Mouse (Mus musculus): ENCODE results near the gene Nek6. TPM values are rescaled to one million over a fixed set of nuclear protein-coding genes. Genes with fewer than 3 reads are reported as not detected.

The Nek6 gene
- polyA plus RNA-seq, 1 experiment from 2014 or later = 111 TPM

DNA sequence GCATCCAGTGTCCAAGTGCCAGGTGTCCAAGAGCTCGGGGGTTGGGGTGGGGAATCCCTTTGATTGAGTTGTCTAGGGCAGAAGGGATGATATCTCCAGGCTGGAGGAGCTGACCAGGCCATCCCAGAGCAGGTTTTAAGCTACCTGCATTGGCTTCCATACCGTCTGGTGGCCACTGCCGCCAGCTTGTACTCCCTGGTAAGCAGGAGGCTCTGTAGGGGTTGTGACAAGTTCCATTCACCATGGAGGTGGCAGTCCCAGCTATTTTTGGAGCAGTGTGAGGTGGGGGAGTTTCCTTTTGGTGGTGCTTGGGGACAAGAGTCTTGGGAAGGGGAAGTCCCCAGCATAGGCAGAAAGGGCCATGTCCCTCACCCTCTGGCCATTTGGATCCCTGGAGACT is 29.7 kb downstream of the Nek6 start:
- 71% methylated on average over 3 of the region's 3 CpGs for WGBS
- Histone ChIP-seq H3K27ac (ENCODE audit: low read length) (no peak overlapping the region), H3K27me3 (ENCODE audit: control insufficient read depth, insufficient read depth, low read length) (no peaks in the 10 kb centered on the region), H3K4me2 (ENCODE audit: low read depth, low read length) (no peak overlapping the region), H3K36me3 (ENCODE audit: control insufficient read depth, insufficient read depth, low read length) (no peaks in the 10 kb centered on the region), H3K9me3 (replicated peaks; ENCODE audit: control insufficient read depth, low read length) (no peaks in the 10 kb centered on the region), H3K9ac (ENCODE audit: low read length) (no peak overlapping the region), H3K4me3 (replicated peaks; ENCODE audit: low read length) (no peak overlapping the region), H3K4me1 (ENCODE audit: control insufficient read depth, insufficient read depth, low read length) (peaks cover 46% of the 10 kb centered on the region)
- ATAC-seq (ENCODE audit: insufficient read depth, low FRiP score) = no peak

DNA sequence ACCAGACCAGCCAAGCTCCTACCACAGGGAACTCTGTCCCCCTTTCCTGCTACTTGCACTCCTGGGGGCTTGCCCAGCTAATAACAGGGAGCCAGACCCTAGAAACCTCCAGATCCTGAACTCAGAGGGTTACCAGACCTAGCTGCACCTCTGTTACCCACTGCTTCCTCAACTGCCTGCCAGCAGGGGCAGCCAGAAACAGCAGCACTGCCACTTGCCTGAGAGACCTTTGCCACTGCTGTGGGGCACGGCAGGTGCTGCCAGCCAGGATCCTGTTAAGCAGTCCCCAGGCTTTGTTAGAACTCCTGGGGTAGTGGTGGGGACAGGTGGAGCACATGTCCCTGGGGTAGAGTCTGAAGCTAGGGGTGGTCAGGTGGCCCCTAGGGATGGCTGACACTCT is 30.1 kb downstream of the Nek6 start:
- peaks cover 47% of the 10 kb centered on the region for H3K4me1 ChIP-seq (ENCODE audit: control insufficient read depth, insufficient read depth, low read length)
- ATAC-seq (ENCODE audit: insufficient read depth, low FRiP score) = no peak

DNA sequence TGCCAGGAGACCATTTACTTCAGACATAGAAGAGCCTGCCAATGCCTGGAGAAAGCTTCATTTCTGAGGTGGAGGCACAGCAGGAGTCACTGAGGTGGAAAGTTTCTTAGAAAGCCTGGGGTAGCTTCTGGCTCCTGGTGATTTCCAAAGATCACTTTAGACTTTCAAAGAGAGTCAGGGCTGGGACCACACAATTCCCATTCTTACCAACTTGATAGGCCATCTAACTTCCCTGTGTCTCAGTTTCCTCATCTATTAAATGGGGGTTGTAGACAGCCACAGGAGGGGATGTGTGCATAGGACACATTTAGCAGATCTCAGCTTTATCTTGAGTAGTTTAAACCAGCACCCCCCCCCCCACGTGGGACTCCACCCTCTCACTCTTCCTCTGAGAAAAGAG is 30.9 kb downstream of the Nek6 start:
- ATAC-seq (ENCODE audit: insufficient read depth, low FRiP score) = no peak
- no peaks in the 10 kb centered on the region for H3K36me3 ChIP-seq (ENCODE audit: control insufficient read depth, insufficient read depth, low read length)
- H3K9ac ChIP-seq (ENCODE audit: low read length) = no peak overlapping the region
- no peak overlapping the region for H3K4me3 ChIP-seq (replicated peaks; ENCODE audit: low read length)
- 20% methylated on average over 1 of the region's 1 CpGs for WGBS
- peaks cover 43% of the 10 kb centered on the region for H3K4me1 ChIP-seq (ENCODE audit: control insufficient read depth, insufficient read depth, low read length)
- H3K9me3 ChIP-seq (replicated peaks; ENCODE audit: control insufficient read depth, low read length) = no peaks in the 10 kb centered on the region
- H3K4me2 ChIP-seq (ENCODE audit: low read depth, low read length) = no peak overlapping the region
- H3K27ac ChIP-seq (ENCODE audit: low read length) = no peak overlapping the region
- no peaks in the 10 kb centered on the region for H3K27me3 ChIP-seq (ENCODE audit: control insufficient read depth, insufficient read depth, low read length)

More for the DNA sequence above, 30.1 kb downstream of the Nek6 start:
- no peak overlapping the region for H3K4me3 ChIP-seq (replicated peaks; ENCODE audit: low read length)
- 75% methylated on average over 1 of the region's 1 CpGs for WGBS
- H3K27ac ChIP-seq (ENCODE audit: low read length) = no peak overlapping the region
- H3K9ac ChIP-seq (ENCODE audit: low read length) = no peak overlapping the region
- no peak overlapping the region for H3K4me2 ChIP-seq (ENCODE audit: low read depth, low read length)
- H3K36me3 ChIP-seq (ENCODE audit: control insufficient read depth, insufficient read depth, low read length) = no peaks in the 10 kb centered on the region
- no peaks in the 10 kb centered on the region for H3K9me3 ChIP-seq (replicated peaks; ENCODE audit: control insufficient read depth, low read length)
- H3K27me3 ChIP-seq (ENCODE audit: control insufficient read depth, insufficient read depth, low read length) = no peaks in the 10 kb centered on the region

DNA sequence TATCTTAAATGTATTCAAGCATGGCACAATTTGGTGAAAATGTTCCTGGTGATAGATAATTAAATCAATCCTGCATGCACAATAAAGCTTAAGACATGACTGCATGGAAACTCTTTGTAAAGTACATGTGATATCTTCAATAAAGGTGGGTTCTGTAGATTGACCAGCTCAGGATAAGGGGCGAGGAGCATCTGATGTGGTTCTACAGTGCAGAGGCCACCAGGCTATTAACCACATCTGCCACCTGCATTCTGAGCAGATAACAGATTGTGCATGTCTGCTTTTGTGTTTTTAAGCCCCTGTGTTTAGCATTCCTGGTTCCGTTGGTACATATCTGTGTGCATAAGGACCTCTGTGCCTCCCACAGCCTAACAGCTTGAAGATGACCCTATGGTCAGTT is 31.7 kb downstream of the Nek6 start:
- Histone ChIP-seq H3K27me3 (ENCODE audit: control insufficient read depth, insufficient read depth, low read length) (no peaks in the 10 kb centered on the region), H3K4me3 (replicated peaks; ENCODE audit: low read length) (no peak overlapping the region), H3K27ac (ENCODE audit: low read length) (no peak overlapping the region), H3K9ac (ENCODE audit: low read length) (no peak overlapping the region), H3K4me1 (ENCODE audit: control insufficient read depth, insufficient read depth, low read length) (peaks cover 40% of the 10 kb centered on the region), H3K4me2 (ENCODE audit: low read depth, low read length) (no peak overlapping the region), H3K9me3 (replicated peaks; ENCODE audit: control insufficient read depth, low read length) (no peaks in the 10 kb centered on the region), H3K36me3 (ENCODE audit: control insufficient read depth, insufficient read depth, low read length) (no peaks in the 10 kb centered on the region)
- no peak for ATAC-seq (ENCODE audit: insufficient read depth, low FRiP score)
- WGBS = 72% methylated on average over 2 of the region's 2 CpGs

DNA sequence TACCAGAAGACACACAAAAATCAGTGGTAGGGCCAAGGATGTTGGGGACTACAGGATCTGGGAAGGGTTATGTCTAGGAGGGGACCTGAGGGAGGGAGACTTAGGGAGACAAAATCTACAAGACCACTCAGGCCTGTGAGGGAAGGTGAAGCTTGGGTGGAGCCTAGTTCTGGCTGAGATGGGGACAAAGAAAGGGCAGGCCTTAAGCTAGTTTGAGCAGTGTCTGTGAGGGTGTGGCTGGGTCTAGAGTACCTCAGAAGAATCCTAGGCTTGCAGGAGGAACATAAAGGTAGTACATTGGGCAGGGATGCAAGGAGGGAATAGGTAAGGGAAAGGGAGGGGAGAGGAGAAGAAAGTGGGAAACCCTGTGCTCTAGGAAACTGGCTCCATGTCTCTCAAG is 32.9 kb downstream of the Nek6 start:
- Histone ChIP-seq H3K36me3 (ENCODE audit: control insufficient read depth, insufficient read depth, low read length) (no peaks in the 10 kb centered on the region), H3K4me2 (ENCODE audit: low read depth, low read length) (no peak overlapping the region), H3K27me3 (ENCODE audit: control insufficient read depth, insufficient read depth, low read length) (no peaks in the 10 kb centered on the region), H3K9ac (ENCODE audit: low read length) (no peak overlapping the region), H3K4me3 (replicated peaks; ENCODE audit: low read length) (no peak overlapping the region), H3K4me1 (ENCODE audit: control insufficient read depth, insufficient read depth, low read length) (peaks cover 40% of the 10 kb centered on the region), H3K9me3 (replicated peaks; ENCODE audit: control insufficient read depth, low read length) (no peaks in the 10 kb centered on the region), H3K27ac (ENCODE audit: low read length) (no peak overlapping the region; the same call in 1 of the 2 replicates)
- no peak for ATAC-seq (ENCODE audit: insufficient read depth, low FRiP score)

DNA sequence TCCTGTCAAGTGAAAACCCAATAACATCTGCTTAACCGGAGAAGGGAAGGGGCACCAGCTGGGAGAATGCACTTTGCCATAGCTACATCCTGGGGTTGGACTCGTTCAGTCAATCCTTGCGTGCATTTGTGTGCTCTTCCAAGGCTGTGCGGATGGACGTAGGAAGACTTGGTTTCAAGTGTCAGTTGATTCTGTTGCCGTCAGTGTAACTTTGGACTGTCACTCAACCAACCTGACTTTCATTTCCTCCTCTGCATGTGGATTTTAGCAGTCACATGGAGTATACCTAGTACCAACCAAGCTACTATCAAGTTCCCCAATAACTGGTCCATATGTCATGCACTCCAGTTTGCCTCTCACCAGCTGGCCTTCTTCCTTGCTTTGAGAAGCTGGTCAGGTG is 33.5 kb downstream of the Nek6 start:
- Histone ChIP-seq H3K36me3 (ENCODE audit: control insufficient read depth, insufficient read depth, low read length) (no peaks in the 10 kb centered on the region), H3K4me3 (replicated peaks; ENCODE audit: low read length) (no peak overlapping the region), H3K9ac (ENCODE audit: low read length) (no peak overlapping the region), H3K27me3 (ENCODE audit: control insufficient read depth, insufficient read depth, low read length) (no peaks in the 10 kb centered on the region), H3K4me2 (ENCODE audit: low read depth, low read length) (no peak overlapping the region), H3K9me3 (replicated peaks; ENCODE audit: control insufficient read depth, low read length) (no peaks in the 10 kb centered on the region), H3K4me1 (ENCODE audit: control insufficient read depth, insufficient read depth, low read length) (peaks cover 38% of the 10 kb centered on the region), H3K27ac (ENCODE audit: low read length) (no peak overlapping the region)
- no peak for ATAC-seq (ENCODE audit: insufficient read depth, low FRiP score)
- WGBS = 60% methylated on average over 6 of the region's 6 CpGs

DNA sequence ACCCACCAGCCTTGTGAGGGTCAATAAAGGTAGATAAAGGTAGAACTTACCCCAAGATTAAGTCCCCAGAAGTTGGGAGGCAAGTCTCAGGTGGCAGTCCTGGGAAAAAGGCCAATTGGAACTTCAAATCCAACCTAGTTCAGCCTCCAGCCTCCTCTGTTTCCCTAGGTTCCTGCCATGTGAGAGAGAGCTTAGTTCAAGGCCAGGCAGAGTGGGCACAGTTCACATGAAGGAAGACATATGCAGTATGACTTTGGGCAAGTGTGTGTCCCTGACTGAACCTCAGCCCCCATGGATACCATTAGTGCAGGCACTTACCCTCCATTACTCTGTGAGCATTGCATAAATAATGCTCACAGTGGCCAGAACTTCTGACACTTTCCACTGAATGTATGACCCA is 34.3 kb downstream of the Nek6 start:
- no peaks in the 10 kb centered on the region for H3K27me3 ChIP-seq (ENCODE audit: control insufficient read depth, insufficient read depth, low read length)
- no peaks in the 10 kb centered on the region for H3K36me3 ChIP-seq (ENCODE audit: control insufficient read depth, insufficient read depth, low read length)
- H3K4me3 ChIP-seq (replicated peaks; ENCODE audit: low read length) = no peak overlapping the region
- H3K4me2 ChIP-seq (ENCODE audit: low read depth, low read length) = no peak overlapping the region
- 0 out of 2 replicates have a peak overlapping the region, but pooled peaks have one; percentile 1 for H3K27ac ChIP-seq (ENCODE audit: low read length)
- H3K4me1 ChIP-seq (ENCODE audit: control insufficient read depth, insufficient read depth, low read length) = peaks cover 38% of the 10 kb centered on the region
- H3K9me3 ChIP-seq (replicated peaks; ENCODE audit: control insufficient read depth, low read length) = no peaks in the 10 kb centered on the region
- H3K9ac ChIP-seq (ENCODE audit: low read length) = no peak overlapping the region
- no peak for ATAC-seq (ENCODE audit: insufficient read depth, low FRiP score)

DNA sequence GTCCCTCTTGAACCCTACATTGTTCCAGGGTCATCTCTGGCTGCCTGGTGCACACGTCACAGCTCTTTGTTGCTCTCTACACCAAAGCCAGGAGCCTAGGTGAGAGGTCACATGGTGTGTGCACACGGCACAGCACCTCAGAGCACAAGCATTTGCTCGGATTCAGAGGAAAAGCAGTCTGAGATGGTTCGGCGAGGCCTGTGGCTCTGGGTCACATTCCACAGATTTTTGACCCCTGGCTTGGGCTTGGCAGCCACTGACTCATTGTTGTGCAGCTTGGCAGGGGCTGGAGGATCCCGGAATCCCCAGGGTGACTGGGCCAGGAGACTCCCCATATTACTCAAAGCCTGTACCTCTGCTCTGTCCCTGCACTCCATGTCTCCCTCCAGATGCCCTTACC is 34.8 kb downstream of the Nek6 start:
- peak; percentile 44 for ATAC-seq (ENCODE audit: insufficient read depth, low FRiP score)

DNA sequence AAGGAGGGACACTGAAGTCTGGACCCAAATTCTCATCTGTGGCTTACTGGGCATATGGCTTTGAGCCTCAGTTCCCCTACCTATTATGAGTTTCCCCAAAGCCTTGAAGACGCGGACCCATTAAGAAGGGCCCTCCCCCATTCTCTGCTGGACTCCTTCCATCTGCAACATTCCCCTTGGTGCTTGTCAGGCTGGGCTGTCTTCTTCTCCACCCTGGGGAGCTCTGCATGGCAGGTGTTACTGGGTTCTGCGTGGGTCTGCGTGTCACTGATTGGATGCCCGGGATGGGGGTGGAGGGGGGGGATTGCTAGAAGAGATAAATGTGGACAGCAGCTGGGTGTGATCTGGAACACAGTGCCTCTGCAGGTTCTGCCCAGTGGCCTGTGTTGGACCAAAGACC is 35.3 kb downstream of the Nek6 start:
- H3K9me3 ChIP-seq (replicated peaks; ENCODE audit: control insufficient read depth, low read length) = no peaks in the 10 kb centered on the region
- no peak overlapping the region for H3K9ac ChIP-seq (ENCODE audit: low read length)
- 61% methylated on average over 5 of the region's 5 CpGs for WGBS
- peaks cover 38% of the 10 kb centered on the region for H3K4me1 ChIP-seq (ENCODE audit: control insufficient read depth, insufficient read depth, low read length)
- H3K4me2 ChIP-seq (ENCODE audit: low read depth, low read length) = no peak overlapping the region
- ATAC-seq (ENCODE audit: insufficient read depth, low FRiP score) = no peak
- peak overlapping the region; percentile 36; the same call in 1 of the 2 replicates for H3K27ac ChIP-seq (ENCODE audit: low read length)
- no peaks in the 10 kb centered on the region for H3K36me3 ChIP-seq (ENCODE audit: control insufficient read depth, insufficient read depth, low read length)
- no peaks in the 10 kb centered on the region for H3K27me3 ChIP-seq (ENCODE audit: control insufficient read depth, insufficient read depth, low read length)
- no peak overlapping the region for H3K4me3 ChIP-seq (replicated peaks; ENCODE audit: low read length)

More for the DNA sequence above, 34.8 kb downstream of the Nek6 start:
- Histone ChIP-seq H3K9me3 (replicated peaks; ENCODE audit: control insufficient read depth, low read length) (no peaks in the 10 kb centered on the region), H3K4me3 (replicated peaks; ENCODE audit: low read length) (no peak overlapping the region), H3K27me3 (ENCODE audit: control insufficient read depth, insufficient read depth, low read length) (no peaks in the 10 kb centered on the region), H3K4me1 (ENCODE audit: control insufficient read depth, insufficient read depth, low read length) (peaks cover 38% of the 10 kb centered on the region), H3K4me2 (ENCODE audit: low read depth, low read length) (no peak overlapping the region), H3K9ac (ENCODE audit: low read length) (no peak overlapping the region), H3K36me3 (ENCODE audit: control insufficient read depth, insufficient read depth, low read length) (no peaks in the 10 kb centered on the region), H3K27ac (ENCODE audit: low read length) (peak overlapping the region; percentile 36; the same call in 1 of the 2 replicates)
- 30% methylated on average over 6 of the region's 6 CpGs for WGBS

All from stomach, embryonic 16.5 days (tissue).